Mouse (Mus musculus) heart, adult 2 months (tissue): Measurements from ENCODE around the gene Ncor2. TPM values are rescaled to one million over a fixed set of nuclear protein-coding genes. Genes with fewer than 3 reads are reported as not detected.

Source experiments
- DNase-seq, 2 experiments: peaks; one replicate each; pipeline ENCODE4 v3.0.0; 2021
- H3K27ac ChIP-seq: fragments of 200-600 bp; 2 replicates; pipeline ENCODE4 v1.8.1; 2022
- H3K27me3 ChIP-seq: fragments of 200-500 bp; 2 replicates; pipeline ENCODE4 v1.6.1; 2012; ENCODE audit warnings: mild to moderate bottlenecking, low read length, inconsistent platforms, mixed read lengths; ENCODE audit not compliant: control insufficient read depth, insufficient read depth
- H3K36me3 ChIP-seq: fragments of 200-500 bp; 2 replicates; pipeline ENCODE4 v1.6.1; 2012; ENCODE audit warnings: low read length, inconsistent platforms; ENCODE audit not compliant: control insufficient read depth, insufficient read depth
- H3K4me1 ChIP-seq: fragments of 200-500 bp; 2 replicates; pipeline ENCODE4 v1.6.1; 2011; ENCODE audit warnings: low read length; ENCODE audit not compliant: control insufficient read depth, insufficient read depth
- H3K4me3 ChIP-seq: fragments of 200-600 bp; 2 replicates; pipeline ENCODE4 v1.8.1; 2022
- H3K79me2 ChIP-seq: fragments of 200-500 bp; replicated peaks from 2 replicates; pipeline ENCODE4 v1.6.1; 2012; ENCODE audit warnings: mild to moderate bottlenecking, inconsistent platforms, low read length, moderate library complexity, mixed read lengths; ENCODE audit not compliant: control insufficient read depth, insufficient read depth
- H3K9ac ChIP-seq: fragments of 200-500 bp; 2 replicates; pipeline ENCODE4 v1.6.1; 2012; ENCODE audit warnings: low read depth, mild to moderate bottlenecking, control low read depth, inconsistent platforms, low read length, mixed read lengths
- CTCF ChIP-seq: fragments of 200-600 bp; IDR thresholded peaks from 2 replicates; pipeline ENCODE4 v1.8.1; 2022; ENCODE audit warnings: antibody characterized with exemption, mild to moderate bottlenecking, moderate library complexity
- EP300 ChIP-seq: fragments of 200-500 bp; IDR thresholded peaks from 2 replicates; pipeline ENCODE4 v1.6.1; 2011; ENCODE audit warnings: low read depth, low read length, control low read depth; ENCODE audit not compliant: insufficient read depth
- POLR2A ChIP-seq: fragments of 200-500 bp; IDR thresholded peaks from 2 replicates; pipeline ENCODE4 v1.6.1; 2011; ENCODE audit warnings: mild to moderate bottlenecking, low read depth, low read length, control low read depth; ENCODE audit not compliant: insufficient read depth
- WGBS: fragments of 180-500 bp; shearing (Covaris S2); methylation state at CpG from one replicate; pipeline ENCODE4 v1.1.7; 2018; 5-methylcytosine and 5-hydroxymethylcytosine counted together
- intact Hi-C: fragments of 180-260 bp; cut with DNase I; formaldehyde crosslinking; loops from one replicate; pipeline ENCODE4 v1.15.1; 2025
- polyA plus RNA-seq: library from polyadenylated mRNA; depleted of rRNA; stranded (reverse); fragments of >200 nt; gene quantifications from 2 replicates; pipeline ENCODE4 v1.2.3, GENCODE M21; 2012
- total RNA-seq, 2 experiments: library from RNA; stranded (reverse); gene quantifications; 2 replicates each; pipeline ENCODE4 v1.2.3; 2021

The Ncor2 gene
- total and polyA plus RNA-seq, 3 experiments: 39.1 to 77.5 (median 73.5) TPM

GRCm38 (mm10) chr5:125102907-125103306 lies 76.1 kb downstream of the Ncor2 start:
- no peak for DNase-seq
- intact Hi-C loops: no loop called here
- H3K36me3 ChIP-seq: no peaks in the 10 kb centered on the region
- 55% methylated on average over 7 of the region's 7 CpGs for WGBS
- no peaks in the 10 kb centered on the region for H3K27me3 ChIP-seq
- TF ChIP-seq POLR2A: no peak
- no peak for TF ChIP-seq EP300
- no peak for TF ChIP-seq CTCF
- H3K79me2 ChIP-seq: no peaks in the 10 kb centered on the region
- H3K4me3 ChIP-seq: no peak overlapping the region
- no peak overlapping the region for H3K27ac ChIP-seq
- H3K4me1 ChIP-seq: peaks cover 14% of the 10 kb centered on the region
- H3K9ac ChIP-seq: no peak overlapping the region

- Histone ChIP-seq H3K36me3 (no peaks in the 10 kb centered on the region), H3K9ac (no peak overlapping the region)
These were observed 76.7 kb downstream of the Ncor2 start for GRCm38 (mm10) chr5:125102352-125102751.

DNA sequence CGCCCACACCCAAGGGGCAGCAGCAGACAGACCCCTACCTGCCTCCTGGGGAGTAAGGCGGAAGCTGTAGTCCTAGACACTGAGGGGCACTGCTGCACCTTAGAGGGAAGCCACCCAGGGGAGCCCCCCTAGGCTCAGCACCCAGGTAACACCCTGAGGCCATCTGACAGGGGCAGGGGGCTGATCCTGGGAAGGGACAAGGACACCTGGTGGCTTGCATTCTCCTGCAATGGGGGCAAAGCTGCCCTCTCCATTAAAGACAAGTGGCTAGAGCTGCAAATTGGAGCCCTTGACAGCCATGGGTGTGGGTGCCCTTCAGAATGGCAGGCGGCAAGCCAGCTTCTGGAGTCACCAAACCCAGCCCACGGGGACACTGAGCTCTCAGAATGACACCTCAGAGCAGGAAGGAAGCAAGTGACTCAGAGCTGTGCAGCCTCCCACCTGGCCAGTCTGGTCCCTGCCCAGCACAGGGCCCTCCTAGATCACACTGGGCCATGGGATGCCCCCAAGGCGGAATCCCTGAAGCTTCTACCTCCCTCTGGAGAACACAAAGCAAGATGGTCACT lies 79.2 kb downstream of the Ncor2 start:
- DNase-seq: no peak
- Histone ChIP-seq H3K9ac (no peak overlapping the region), H3K4me3 (no peak overlapping the region), H3K27me3 (no peaks in the 10 kb centered on the region), H3K27ac (no peak overlapping the region), H3K79me2 (no peaks in the 10 kb centered on the region), H3K4me1 (peaks cover 1% of the 10 kb centered on the region), H3K36me3 (no peaks in the 10 kb centered on the region)
- intact Hi-C loops: no loop called here
- WGBS: 66% methylated on average over 5 of the region's 5 CpGs
- no peak for TF ChIP-seq POLR2A
- TF ChIP-seq EP300: no peak
- TF ChIP-seq CTCF: no peak

More at GRCm38 (mm10) chr5:125102352-125102751, 76.7 kb downstream of the Ncor2 start:
- no peak overlapping the region for H3K27ac ChIP-seq
- intact Hi-C loops: no loop called here
- H3K79me2 ChIP-seq: no peaks in the 10 kb centered on the region
- H3K4me3 ChIP-seq: no peak overlapping the region
- H3K4me1 ChIP-seq: peaks cover 12% of the 10 kb centered on the region
- no peak for TF ChIP-seq EP300
- no peak for TF ChIP-seq CTCF
- 55% methylated on average over 8 of the region's 8 CpGs for WGBS
- no peaks in the 10 kb centered on the region for H3K27me3 ChIP-seq
- DNase-seq: no peak

DNA sequence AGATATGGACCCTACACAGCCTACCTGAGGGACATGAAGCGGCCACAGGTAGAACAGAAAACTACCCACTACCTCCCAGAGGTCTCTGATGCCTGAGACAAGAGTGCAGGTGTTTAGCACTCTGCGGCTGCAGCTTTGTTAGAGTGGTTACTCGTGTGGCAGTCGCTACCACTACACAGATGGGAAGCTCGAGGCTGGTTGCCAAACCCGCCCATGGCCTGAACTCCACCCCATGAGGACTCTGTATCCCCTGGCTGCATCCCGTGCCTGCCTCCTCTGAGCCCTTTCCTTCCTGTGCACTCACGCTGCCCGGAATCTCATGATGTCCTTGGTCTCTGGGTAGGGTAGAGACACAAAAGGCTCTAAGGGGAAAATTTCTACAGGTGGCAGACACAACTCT lies 80.3 kb downstream of the Ncor2 start:
- 69% methylated on average over 9 of the region's 9 CpGs for WGBS
- Histone ChIP-seq H3K27ac (no peak overlapping the region), H3K27me3 (no peaks in the 10 kb centered on the region), H3K4me3 (no peak overlapping the region), H3K79me2 (no peaks in the 10 kb centered on the region; the same call in 1 of the 2 replicates), H3K9ac (no peak overlapping the region), H3K4me1 (peaks cover 1% of the 10 kb centered on the region; the same call in 1 of the 2 replicates), H3K36me3 (no peaks in the 10 kb centered on the region)
- TF ChIP-seq CTCF (no peak), EP300 (no peak), POLR2A (no peak)
- intact Hi-C loops: no loop called here
- DNase-seq: no peak

DNA sequence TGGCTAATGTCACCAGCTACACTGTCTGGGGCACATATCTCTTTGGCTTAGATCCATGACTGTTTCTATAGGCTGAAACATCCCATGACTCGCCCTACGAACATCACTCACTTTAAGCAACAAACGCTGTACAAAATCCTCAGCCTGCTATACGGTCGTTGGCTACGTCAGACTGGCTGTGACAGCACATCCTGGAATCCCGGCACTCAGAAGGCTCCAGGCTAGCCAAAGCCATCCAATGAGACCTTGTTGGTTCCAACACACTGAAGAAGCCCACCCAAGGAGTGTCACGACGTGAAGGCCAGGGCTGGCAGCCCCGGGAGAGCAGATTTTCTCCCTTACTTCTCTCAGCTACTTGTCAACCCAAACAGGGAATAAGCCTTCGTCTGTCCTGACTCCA lies 82.7 kb downstream of the Ncor2 start:
- DNase-seq: no peak
- Histone ChIP-seq H3K4me1 (peaks cover 1% of the 10 kb centered on the region; the same call in 1 of the 2 replicates), H3K27ac (no peak overlapping the region), H3K79me2 (no peaks in the 10 kb centered on the region; the same call in 1 of the 2 replicates), H3K27me3 (no peaks in the 10 kb centered on the region), H3K4me3 (no peak overlapping the region), H3K9ac (no peak overlapping the region), H3K36me3 (no peaks in the 10 kb centered on the region)
- intact Hi-C loops: no loop called here
- 80% methylated on average over 11 of the region's 11 CpGs for WGBS
- TF ChIP-seq EP300: no peak
- TF ChIP-seq POLR2A: no peak
- no peak for TF ChIP-seq CTCF

DNA sequence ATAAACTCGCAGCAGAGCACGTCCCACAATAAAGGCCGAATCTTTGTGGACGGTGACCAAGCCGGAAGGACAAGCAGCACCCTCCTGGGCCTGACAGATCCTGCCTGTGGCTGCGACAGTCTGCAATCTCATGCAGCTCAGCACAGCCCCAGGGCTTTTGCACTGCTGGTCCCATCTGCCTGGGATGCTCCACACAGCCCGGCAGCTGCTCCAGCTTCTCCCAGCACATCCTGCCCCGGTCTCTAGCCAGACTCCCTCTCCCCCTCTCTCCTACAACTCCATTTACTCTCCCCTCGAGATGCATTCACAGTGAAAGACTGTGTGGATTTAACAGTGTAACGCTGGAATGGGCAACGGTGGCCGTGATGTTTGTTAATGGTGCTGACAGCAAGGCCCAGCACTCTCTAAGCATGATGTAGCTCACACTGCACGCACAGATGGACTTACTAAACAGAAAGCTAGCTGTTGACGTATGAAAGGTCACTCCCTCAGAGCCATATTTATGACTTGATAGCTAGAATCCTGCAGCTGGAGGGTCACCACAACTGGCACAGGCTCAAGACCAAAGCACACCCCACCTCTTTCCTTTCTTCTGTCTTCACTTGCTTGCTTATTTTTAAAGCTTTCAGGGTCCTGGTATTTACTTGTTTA lies 83.4 kb downstream of the Ncor2 start:
- H3K36me3 ChIP-seq: no peaks in the 10 kb centered on the region
- intact Hi-C loops: no loop called here
- WGBS: 70% methylated on average over 14 of the region's 14 CpGs
- TF ChIP-seq POLR2A (no peak), EP300 (no peak), CTCF (no peak)
- no peak for DNase-seq
- no peaks in the 10 kb centered on the region; the same call in 1 of the 2 replicates for H3K79me2 ChIP-seq
- H3K27ac ChIP-seq: no peak overlapping the region
- no peak overlapping the region for H3K4me3 ChIP-seq
- H3K9ac ChIP-seq: no peak overlapping the region
- no peaks in the 10 kb centered on the region for H3K27me3 ChIP-seq
- H3K4me1 ChIP-seq: peaks cover 1% of the 10 kb centered on the region; the same call in 1 of the 2 replicates
